Mouse (Mus musculus) embryonic facial prominence, embryonic 13.5 days (tissue): ENCODE results near the gene Zfp668. TPM values are rescaled to one million over a fixed set of nuclear protein-coding genes. Genes with fewer than 3 reads are reported as not detected.

Source experiments
- ATAC-seq: fragments of 200-750 bp; cut with Nextera tagmentation; 2 replicates; pipeline ENCODE4 v1.8.0; 2017; ENCODE audit warnings: low read depth; ENCODE audit not compliant: insufficient number of reproducible peaks, insufficient read depth, low FRiP score, low TSS enrichment
- H3K27ac ChIP-seq: fragments of 300-500 bp; sonication (generic); 2 replicates; pipeline ENCODE4 v1.5.1; 2015; ENCODE audit warnings: moderate library complexity, mild to moderate bottlenecking, inconsistent platforms
- H3K27me3 ChIP-seq: fragments of 300-500 bp; sonication (generic); 2 replicates; pipeline ENCODE4 v1.6.1; 2015; ENCODE audit warnings: mild to moderate bottlenecking, inconsistent platforms
- H3K36me3 ChIP-seq: fragments of 300-500 bp; sonication (generic); 2 replicates; pipeline ENCODE4 v1.6.1; 2015; ENCODE audit warnings: mild to moderate bottlenecking, inconsistent platforms
- H3K4me1 ChIP-seq: fragments of 300-500 bp; sonication (generic); 2 replicates; pipeline ENCODE4 v1.6.1; 2015; ENCODE audit warnings: inconsistent platforms
- H3K4me2 ChIP-seq: fragments of 300-500 bp; sonication (generic); 2 replicates; pipeline ENCODE4 v1.6.1; 2015; ENCODE audit warnings: moderate library complexity, mild to moderate bottlenecking, inconsistent platforms
- H3K4me3 ChIP-seq: fragments of 300-500 bp; sonication (generic); 2 replicates; pipeline ENCODE4 v1.5.1; 2015; ENCODE audit warnings: mild to moderate bottlenecking, inconsistent platforms
- H3K9ac ChIP-seq: fragments of 300-500 bp; sonication (generic); 2 replicates; pipeline ENCODE4 v1.6.1; 2015; ENCODE audit warnings: mild to moderate bottlenecking, inconsistent platforms
- H3K9me3 ChIP-seq: fragments of 300-500 bp; sonication (generic); 2 replicates; pipeline ENCODE4 v1.6.1; 2016; ENCODE audit warnings: inconsistent platforms
- WGBS: fragments of 180-500 bp; shearing (Covaris S2); methylation state at CpG from one replicate; pipeline ENCODE4 v1.1.7; 2015; ENCODE audit warnings: mixed read lengths; 5-methylcytosine and 5-hydroxymethylcytosine counted together
- polyA plus RNA-seq: library from polyadenylated mRNA; unstranded; fragments of >200 nt; fragmentation: Nextera tagmentation; extraction: Ambion mirVana; gene quantifications from 2 replicates; pipeline ENCODE4 v1.2.1, GENCODE M21; 2015

Zfp668 gene
- polyA plus RNA-seq, 1 experiment from 2014 or later, result 28.2 TPM

DNA sequence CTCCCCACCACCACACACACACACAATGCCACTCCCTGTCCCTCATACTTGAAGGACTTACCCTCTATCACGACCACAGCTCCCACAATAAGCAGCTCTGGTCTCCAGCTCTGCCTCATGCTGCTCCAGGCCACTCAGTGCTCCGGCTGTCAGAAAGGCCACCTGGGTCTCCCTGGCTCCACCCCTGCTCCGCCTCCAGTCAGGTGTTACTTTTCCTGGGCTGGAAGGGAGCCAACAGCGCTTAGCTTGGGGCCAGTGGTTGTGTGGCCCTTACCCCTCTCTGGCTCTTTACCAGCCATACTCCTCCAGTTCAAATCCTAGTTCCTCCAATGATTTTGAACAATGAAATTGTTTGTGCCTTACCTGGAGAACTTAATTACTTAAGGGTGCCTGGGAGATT is 14.2 kb upstream of the Zfp668 start, which contains the start of gene Prss53:
Gene Prss53, minus strand, starts transcription at position 173 of the 400 bp plus-strand sequence.
- ATAC-seq, result no peak
- WGBS, result 33% methylated on average over 4 of the region's 4 CpGs
- Histone ChIP-seq H3K36me3 (peaks cover 65% of the 10 kb centered on the region), H3K27me3 (no peaks in the 10 kb centered on the region), H3K4me1 (peaks cover 10% of the 10 kb centered on the region), H3K9me3 (no peaks in the 10 kb centered on the region), H3K4me3 (no peak within 1 kb of the TSS), H3K27ac (no peak within 1 kb of the TSS), H3K9ac (peak within 1 kb of the TSS; percentile 16; the same call in 1 of the 2 replicates), H3K4me2 (no peak within 1 kb of the TSS)

DNA sequence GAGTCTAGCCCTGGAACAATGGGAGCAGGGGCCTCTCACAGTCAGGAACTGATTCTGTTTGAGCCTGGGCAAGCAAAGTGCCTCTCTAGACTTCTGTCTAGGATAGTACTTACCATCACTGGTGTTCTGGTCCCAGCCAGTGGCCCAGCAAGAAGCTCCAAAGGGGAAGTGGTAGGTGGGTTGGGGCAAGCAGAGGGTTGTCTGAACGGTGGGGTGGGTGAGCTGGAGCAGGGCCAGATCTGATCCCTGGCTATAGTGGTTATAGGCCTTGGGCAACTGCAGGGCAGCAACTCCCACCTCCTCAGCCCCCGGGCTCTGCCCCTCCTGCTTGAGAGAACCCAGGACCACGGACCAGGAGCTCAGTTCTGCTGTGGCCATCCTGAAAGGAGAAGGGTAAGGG is 12.2 kb upstream of the Zfp668 start:
- H3K27me3 ChIP-seq, result no peaks in the 10 kb centered on the region
- H3K36me3 ChIP-seq, result peaks cover 83% of the 10 kb centered on the region
- H3K9me3 ChIP-seq, result no peaks in the 10 kb centered on the region
- no peak overlapping the region for H3K9ac ChIP-seq
- H3K27ac ChIP-seq, result no peak overlapping the region
- ATAC-seq, result no peak
- H3K4me2 ChIP-seq, result no peak overlapping the region
- WGBS, result 68% methylated on average over 3 of the region's 3 CpGs
- no peak overlapping the region for H3K4me3 ChIP-seq
- H3K4me1 ChIP-seq, result peaks cover 9% of the 10 kb centered on the region

DNA sequence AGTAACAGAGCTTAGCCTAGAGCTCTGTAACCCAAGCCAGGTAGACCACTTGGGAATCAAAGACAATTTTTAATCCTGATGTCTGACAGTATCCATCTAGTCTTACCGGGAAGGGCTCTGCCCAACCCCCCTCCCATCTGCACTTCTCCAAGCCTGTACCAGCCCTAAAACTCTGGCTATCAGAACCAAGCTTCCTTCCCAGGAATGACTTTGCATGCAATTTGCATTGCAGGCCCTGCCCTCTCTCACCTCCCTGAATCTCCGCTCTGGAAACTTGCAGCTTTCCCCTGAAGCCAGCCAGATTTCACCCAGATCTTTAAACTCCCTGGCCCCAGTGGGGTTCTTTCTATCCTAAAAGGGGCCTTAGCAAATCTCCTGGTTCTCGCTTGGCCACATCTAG is 11.2 kb upstream of the Zfp668 start:
- 77% methylated on average over 3 of the region's 3 CpGs for WGBS
- H3K27me3 ChIP-seq, result no peaks in the 10 kb centered on the region
- H3K4me1 ChIP-seq, result peaks cover 18% of the 10 kb centered on the region
- H3K9ac ChIP-seq, result no peak overlapping the region
- no peak overlapping the region for H3K4me3 ChIP-seq
- ATAC-seq, result no peak
- no peak overlapping the region for H3K27ac ChIP-seq
- H3K4me2 ChIP-seq, result no peak overlapping the region
- H3K9me3 ChIP-seq, result no peaks in the 10 kb centered on the region
- peaks cover 83% of the 10 kb centered on the region for H3K36me3 ChIP-seq

DNA sequence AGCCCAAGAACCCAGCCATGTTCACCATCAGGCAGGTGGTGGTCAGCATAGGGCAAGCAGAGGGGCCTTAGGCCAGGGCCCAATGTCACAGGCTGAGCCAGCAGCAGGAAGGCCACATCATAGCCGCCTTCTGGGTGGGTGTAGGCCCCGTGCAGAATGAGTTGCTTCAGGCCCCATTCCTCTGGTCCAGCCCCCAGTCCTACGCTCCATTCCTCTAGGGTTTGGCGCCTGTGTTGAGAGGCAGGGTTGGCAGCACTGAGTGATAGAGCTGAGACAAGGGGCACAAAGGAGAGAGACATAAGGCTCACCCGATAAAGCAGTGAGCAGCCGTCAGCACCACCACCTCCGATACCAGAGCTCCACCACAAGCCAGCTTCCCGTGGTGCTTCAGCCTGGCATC is 10.6 kb upstream of the Zfp668 start:
- Histone ChIP-seq H3K4me2 (no peak overlapping the region), H3K4me1 (peaks cover 23% of the 10 kb centered on the region), H3K4me3 (no peak overlapping the region), H3K27ac (no peak overlapping the region), H3K9ac (0 out of 2 replicates have a peak overlapping the region, but pooled peaks have one; percentile 28), H3K27me3 (no peaks in the 10 kb centered on the region), H3K9me3 (no peaks in the 10 kb centered on the region), H3K36me3 (peaks cover 83% of the 10 kb centered on the region)
- 89% methylated on average over 8 of the region's 8 CpGs for WGBS
- no peak for ATAC-seq

DNA sequence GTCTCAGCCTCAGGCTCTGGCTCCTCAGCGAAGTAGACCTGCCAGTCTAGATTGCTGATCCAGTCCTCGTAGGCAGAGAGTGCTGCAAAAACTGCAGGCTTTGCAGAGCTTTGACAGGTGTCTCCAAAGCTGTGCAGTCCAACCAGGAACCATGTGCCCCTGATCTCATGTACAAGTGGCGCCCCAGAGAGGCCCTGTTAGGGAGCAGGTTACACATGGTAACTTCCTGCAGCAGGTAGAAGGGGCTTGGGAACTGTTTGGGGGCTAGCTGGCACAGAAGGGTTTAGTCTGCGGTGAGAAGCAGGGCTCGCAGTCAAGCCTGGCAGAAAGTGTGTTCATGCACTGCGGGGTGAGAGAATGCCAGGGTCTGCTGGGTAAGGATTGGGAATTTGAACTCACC is 9.9 kb upstream of the Zfp668 start:
- H3K36me3 ChIP-seq, result peaks cover 89% of the 10 kb centered on the region
- 91% methylated on average over 6 of the region's 6 CpGs for WGBS
- no peak overlapping the region for H3K4me2 ChIP-seq

DNA sequence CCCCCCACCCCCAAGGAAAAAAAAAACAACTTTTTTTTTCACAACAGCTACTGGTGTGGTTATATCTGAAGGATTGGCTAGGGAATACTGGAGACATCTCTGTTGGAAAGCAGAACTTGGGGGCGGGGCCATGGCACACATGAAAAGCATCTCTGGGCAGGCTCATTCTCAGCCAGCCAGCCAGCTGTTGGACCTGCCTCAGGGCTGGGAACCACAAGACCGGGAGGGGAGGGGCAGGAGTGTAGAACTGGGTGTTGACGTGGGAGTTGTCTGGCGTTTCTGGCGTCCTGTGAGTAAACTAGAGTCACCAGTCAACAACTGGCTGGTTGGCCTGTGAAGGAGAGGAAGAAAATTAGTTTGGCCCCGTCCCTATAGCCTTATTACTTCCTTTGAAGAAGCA is 9.3 kb upstream of the Zfp668 start:
- Histone ChIP-seq H3K4me2 (no peak overlapping the region), H3K27ac (no peak overlapping the region), H3K36me3 (peaks cover 95% of the 10 kb centered on the region), H3K4me1 (peaks cover 23% of the 10 kb centered on the region), H3K27me3 (no peaks in the 10 kb centered on the region), H3K9me3 (no peaks in the 10 kb centered on the region), H3K9ac (no peak overlapping the region), H3K4me3 (no peak overlapping the region)
- no peak for ATAC-seq
- 62% methylated on average over 6 of the region's 6 CpGs for WGBS

More for the DNA sequence above, 9.9 kb upstream of the Zfp668 start:
- H3K9me3 ChIP-seq, result no peaks in the 10 kb centered on the region
- ATAC-seq, result no peak
- H3K4me1 ChIP-seq, result peaks cover 23% of the 10 kb centered on the region
- no peaks in the 10 kb centered on the region for H3K27me3 ChIP-seq
- 0 out of 2 replicates have a peak overlapping the region, but pooled peaks have one; percentile 28 for H3K9ac ChIP-seq
- H3K4me3 ChIP-seq, result no peak overlapping the region
- H3K27ac ChIP-seq, result no peak overlapping the region

DNA sequence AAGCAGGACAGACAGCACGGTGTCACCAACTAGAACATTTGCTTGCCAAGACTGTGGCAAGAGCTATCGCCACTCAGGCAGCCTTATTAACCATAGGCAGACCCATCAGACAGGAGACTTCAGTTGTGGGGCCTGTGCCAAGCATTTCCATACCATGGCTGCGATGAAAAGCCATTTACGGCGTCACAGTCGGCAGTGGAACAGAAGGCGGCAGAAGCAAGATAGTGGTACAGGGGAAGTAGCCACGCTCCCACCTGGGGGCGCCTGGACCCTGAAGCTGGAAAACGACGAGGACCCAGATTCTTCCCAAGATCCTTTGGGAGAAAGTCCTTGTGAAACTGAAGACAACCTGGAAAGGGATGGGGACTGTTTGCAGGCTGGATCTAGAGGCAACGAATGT is 3.8 kb upstream of the Zfp668 start:
- Histone ChIP-seq H3K9ac (no peak overlapping the region), H3K27me3 (no peaks in the 10 kb centered on the region), H3K27ac (no peak overlapping the region), H3K4me1 (peaks cover 30% of the 10 kb centered on the region), H3K36me3 (peaks cover 78% of the 10 kb centered on the region), H3K4me3 (no peak overlapping the region), H3K4me2 (no peak overlapping the region), H3K9me3 (no peaks in the 10 kb centered on the region)
- WGBS, result 87% methylated on average over 12 of the region's 12 CpGs
- ATAC-seq, result no peak

DNA sequence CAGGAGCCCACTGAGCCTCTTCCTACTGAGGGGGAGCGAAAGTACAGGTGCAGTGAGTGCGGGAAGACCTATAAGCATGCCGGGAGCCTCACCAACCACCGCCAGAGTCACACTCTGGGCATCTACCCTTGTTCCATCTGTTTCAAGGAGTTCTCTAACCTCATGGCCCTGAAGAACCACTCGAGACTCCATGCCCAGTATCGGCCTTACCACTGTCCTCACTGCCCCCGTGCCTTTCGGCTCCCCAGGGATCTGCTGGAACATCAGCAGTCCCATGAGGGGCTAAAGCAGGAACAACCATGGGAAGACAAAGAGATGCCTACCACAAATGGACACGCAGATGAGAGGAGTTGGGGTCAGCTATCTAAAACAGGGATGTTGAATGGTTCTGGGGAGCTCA is 2.7 kb upstream of the Zfp668 start:
- no peak overlapping the region for H3K4me3 ChIP-seq

DNA sequence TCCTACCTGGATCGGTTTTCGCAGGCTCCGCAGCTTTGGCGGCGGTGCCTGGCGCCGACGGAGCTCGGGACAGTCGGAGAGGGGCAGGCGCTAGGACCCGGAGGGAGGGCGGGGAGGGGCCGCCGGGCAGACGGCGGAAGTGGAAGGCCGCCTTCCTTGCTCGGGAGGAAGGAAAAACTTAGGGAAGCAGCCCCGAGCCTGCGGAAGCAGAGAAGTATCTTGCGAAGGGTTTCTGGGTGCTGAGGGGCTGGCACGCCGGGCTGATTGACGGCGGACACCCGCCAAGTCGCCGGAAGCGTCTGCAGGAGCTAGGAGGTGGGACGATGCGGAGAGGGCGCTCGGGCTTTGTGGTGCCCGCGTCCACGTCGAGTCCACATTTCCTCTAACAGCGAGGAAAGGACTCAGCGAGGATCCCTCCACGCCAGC is 574 bp downstream of the Zfp668 start, which contains the start of gene Zfp646:
Gene Zfp646, plus strand, starts transcription at position 181 of the 426 bp plus-strand sequence.
- H3K27me3 ChIP-seq, result no peaks in the 10 kb centered on the region
- peak within 1 kb of the TSS; percentile 91 for H3K4me3 ChIP-seq
- H3K36me3 ChIP-seq, result peaks cover 53% of the 10 kb centered on the region
- H3K27ac ChIP-seq, result peak within 1 kb of the TSS; percentile 99
- H3K4me2 ChIP-seq, result peak within 1 kb of the TSS; percentile 89
- H3K4me1 ChIP-seq, result peaks cover 20% of the 10 kb centered on the region
- peak; percentile 86 for ATAC-seq
- H3K9ac ChIP-seq, result peak within 1 kb of the TSS; percentile 98
- no peaks in the 10 kb centered on the region for H3K9me3 ChIP-seq
- WGBS, result 0% methylated on average over 40 of the region's 41 CpGs

More for the DNA sequence above, 2.7 kb upstream of the Zfp668 start:
- Histone ChIP-seq H3K27me3 (no peaks in the 10 kb centered on the region), H3K27ac (no peak overlapping the region), H3K9me3 (no peaks in the 10 kb centered on the region), H3K4me1 (peaks cover 31% of the 10 kb centered on the region), H3K4me2 (no peak overlapping the region), H3K9ac (no peak overlapping the region), H3K36me3 (peaks cover 67% of the 10 kb centered on the region)
- 98% methylated on average over 9 of the region's 9 CpGs for WGBS
- no peak for ATAC-seq

DNA sequence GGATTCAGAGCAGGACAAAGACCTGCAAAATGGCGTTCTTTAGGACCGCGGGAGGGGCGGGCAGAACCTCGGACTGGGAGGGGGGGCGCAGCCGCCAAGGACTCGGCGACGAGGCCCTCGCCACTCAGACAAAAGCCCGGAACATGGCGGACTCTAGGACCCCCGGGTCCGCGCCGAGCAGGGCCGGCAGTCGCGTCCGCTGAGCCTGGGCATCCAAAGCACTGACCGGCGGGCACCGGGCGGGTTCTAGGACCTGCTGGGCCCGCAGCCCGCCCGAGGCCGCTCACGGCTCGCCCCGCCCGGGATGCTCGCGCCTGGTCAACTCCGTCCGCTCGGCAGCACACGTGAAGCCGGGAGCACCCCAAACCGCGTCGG is 1.0 kb downstream of the Zfp668 start:
- peak overlapping the region; percentile 91 for H3K4me3 ChIP-seq
- under 1% methylated on average over 41 of the region's 43 CpGs for WGBS
- peaks cover 51% of the 10 kb centered on the region for H3K36me3 ChIP-seq

DNA sequence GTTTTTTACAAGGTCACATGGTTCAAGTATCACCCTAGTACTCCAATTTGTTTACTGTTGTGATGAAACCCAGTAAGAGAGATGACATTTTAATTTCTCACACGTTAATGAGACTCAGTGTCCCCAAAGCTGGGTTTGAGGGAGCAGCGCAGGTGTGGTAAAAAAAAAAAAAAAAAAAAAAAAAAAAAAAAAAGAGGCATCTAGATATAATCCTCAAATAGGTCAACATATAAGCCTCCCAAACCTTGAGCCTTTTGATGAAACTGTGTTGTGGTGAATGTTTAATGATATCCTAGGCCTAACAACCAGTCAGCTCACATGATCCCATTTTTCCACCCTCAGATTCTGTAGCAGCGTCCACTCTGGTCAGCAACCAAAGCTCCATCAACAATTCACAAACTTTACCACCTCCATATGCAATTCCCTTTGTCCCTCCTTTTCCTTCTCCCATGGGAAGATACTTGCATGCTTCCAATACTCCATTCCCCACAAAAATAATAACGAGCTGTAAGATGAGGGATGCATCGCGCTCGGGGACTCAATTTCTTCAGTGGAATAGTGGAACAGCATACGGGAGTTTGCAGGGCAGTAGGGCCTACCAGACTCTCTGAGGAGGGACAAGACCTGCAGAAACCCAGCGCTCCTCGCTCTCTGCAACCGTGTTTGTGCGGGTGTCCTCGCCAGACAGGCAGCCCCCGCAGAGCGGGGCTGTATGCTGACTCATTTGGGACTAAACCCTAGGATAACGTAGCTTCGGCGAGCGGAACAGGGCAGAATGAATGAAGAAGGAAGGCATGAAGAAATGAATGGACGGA is 1.6 kb downstream of the Zfp668 start:
- peak overlapping the region; percentile 91 for H3K4me3 ChIP-seq
- no peaks in the 10 kb centered on the region for H3K27me3 ChIP-seq
- peak overlapping the region; percentile 99 for H3K27ac ChIP-seq
- H3K36me3 ChIP-seq, result peaks cover 51% of the 10 kb centered on the region
- peak overlapping the region; percentile 98 for H3K9ac ChIP-seq
- H3K4me1 ChIP-seq, result peaks cover 20% of the 10 kb centered on the region
- peak overlapping the region; percentile 89 for H3K4me2 ChIP-seq
- 4% methylated on average over 20 of the region's 20 CpGs for WGBS
- ATAC-seq, result peak; percentile 18; the same call in 1 of the 2 replicates
- no peaks in the 10 kb centered on the region for H3K9me3 ChIP-seq

More for the DNA sequence above, 1.0 kb downstream of the Zfp668 start:
- H3K9ac ChIP-seq, result peak overlapping the region; percentile 98
- H3K27me3 ChIP-seq, result no peaks in the 10 kb centered on the region
- peaks cover 20% of the 10 kb centered on the region for H3K4me1 ChIP-seq
- peak; percentile 94 for ATAC-seq
- H3K4me2 ChIP-seq, result peak overlapping the region; percentile 89
- peak overlapping the region; percentile 99 for H3K27ac ChIP-seq
- no peaks in the 10 kb centered on the region for H3K9me3 ChIP-seq
